Mouse (Mus musculus): Measurements from ENCODE around the gene Rem2. TPM values are rescaled to one million over a fixed set of nuclear protein-coding genes. Genes with fewer than 3 reads are reported as not detected.

The Rem2 gene
- polyA plus RNA-seq, 1 experiment from 2014 or later, result 4.3 TPM

- Histone ChIP-seq H3K27ac (no peak overlapping the region), H3K9ac (ENCODE audit: low read depth, low read length) (no peak overlapping the region), H3K9me3 (replicated peaks; ENCODE audit: low read length) (no peaks in the 10 kb centered on the region), H3K4me1 (replicated peaks; ENCODE audit: insufficient read depth, low read length) (peaks cover 5% of the 10 kb centered on the region), H3K4me2 (ENCODE audit: low read length) (no peak overlapping the region), H3K36me3 (ENCODE audit: insufficient read depth, low read length) (peaks cover 25% of the 10 kb centered on the region), H3K4me3 (replicated peaks; ENCODE audit: low read depth, low read length) (no peak overlapping the region), H3K27me3 (ENCODE audit: insufficient read depth, low read length) (no peaks in the 10 kb centered on the region)
- TF ChIP-seq CTCF (IDR thresholded peaks at IDR 0.05; ENCODE audit: low read depth), result no peak
- DNase-seq (ENCODE audit: low spot score) (peak; percentile 74), ATAC-seq (replicated peaks; ENCODE audit: low FRiP score, low read depth) (peak; percentile 53; the same call in 1 of the 2 replicates)
- 24% methylated on average over 3 of the region's 3 CpGs for WGBS
These were observed 32.7 kb upstream of the Rem2 start for GRCm38 (mm10) chr14:54443196-54443595.

- Histone ChIP-seq H3K9ac (ENCODE audit: low read depth, low read length) (no peak overlapping the region), H3K27me3 (ENCODE audit: insufficient read depth, low read length) (no peaks in the 10 kb centered on the region), H3K9me3 (replicated peaks; ENCODE audit: low read length) (no peaks in the 10 kb centered on the region), H3K36me3 (ENCODE audit: insufficient read depth, low read length) (peaks cover 17% of the 10 kb centered on the region), H3K4me1 (replicated peaks; ENCODE audit: insufficient read depth, low read length) (peaks cover 5% of the 10 kb centered on the region), H3K27ac (no peak overlapping the region), H3K4me2 (ENCODE audit: low read length) (no peak overlapping the region), H3K4me3 (replicated peaks; ENCODE audit: low read depth, low read length) (no peak overlapping the region)
- TF ChIP-seq CTCF (IDR thresholded peaks at IDR 0.05; ENCODE audit: low read depth), result no peak
- ATAC-seq (replicated peaks; ENCODE audit: low FRiP score, low read depth) (no peak), DNase-seq (ENCODE audit: low spot score) (peak; percentile 63)
- WGBS, result 60% methylated on average over 15 of the region's 15 CpGs
These were observed 31.9 kb upstream of the Rem2 start for GRCm38 (mm10) chr14:54443712-54444618.

DNA sequence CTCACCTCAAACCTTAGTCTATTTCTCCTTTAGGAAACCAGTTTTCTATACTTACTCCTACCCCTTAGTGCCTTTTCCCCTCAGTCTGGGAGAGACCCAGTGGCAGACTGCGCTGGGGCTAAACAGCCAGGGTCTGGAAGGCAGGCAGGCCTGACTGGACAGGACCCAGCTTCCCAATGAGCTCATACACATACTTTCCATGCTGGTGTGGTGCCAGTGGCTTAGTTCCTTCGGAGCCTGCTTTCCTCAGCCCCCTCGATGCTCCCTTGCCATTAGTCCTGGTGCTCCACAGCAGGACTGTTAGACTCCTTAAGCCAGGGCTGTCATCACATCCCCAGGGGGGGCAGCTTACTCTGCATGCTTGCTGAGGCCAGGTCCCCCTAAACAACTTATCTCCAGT is 30.4 kb upstream of the Rem2 start:
- DNase-seq (ENCODE audit: low spot score), result no peak
- Histone ChIP-seq H3K4me2 (ENCODE audit: low read length) (no peak overlapping the region), H3K27me3 (ENCODE audit: insufficient read depth, low read length) (no peaks in the 10 kb centered on the region), H3K36me3 (ENCODE audit: insufficient read depth, low read length) (peaks cover 2% of the 10 kb centered on the region; the same call in 1 of the 2 replicates), H3K27ac (no peak overlapping the region), H3K4me3 (replicated peaks; ENCODE audit: low read depth, low read length) (no peak overlapping the region), H3K9me3 (replicated peaks; ENCODE audit: low read length) (no peaks in the 10 kb centered on the region), H3K9ac (ENCODE audit: low read depth, low read length) (no peak overlapping the region), H3K4me1 (replicated peaks; ENCODE audit: insufficient read depth, low read length) (peaks cover 5% of the 10 kb centered on the region)
- WGBS, result 81% methylated on average over 3 of the region's 3 CpGs
- no peak for ATAC-seq (replicated peaks; ENCODE audit: low FRiP score, low read depth)
- no peak for TF ChIP-seq CTCF (IDR thresholded peaks at IDR 0.05; ENCODE audit: low read depth)

GRCm38 (mm10) chr14:54453566-54453965 is 22.3 kb upstream of the Rem2 start:
- Histone ChIP-seq H3K4me3 (replicated peaks; ENCODE audit: low read depth, low read length) (no peak overlapping the region), H3K4me2 (ENCODE audit: low read length) (no peak overlapping the region), H3K9ac (ENCODE audit: low read depth, low read length) (no peak overlapping the region), H3K9me3 (replicated peaks; ENCODE audit: low read length) (no peaks in the 10 kb centered on the region), H3K27me3 (ENCODE audit: insufficient read depth, low read length) (no peaks in the 10 kb centered on the region), H3K27ac (no peak overlapping the region), H3K4me1 (replicated peaks; ENCODE audit: insufficient read depth, low read length) (no peaks in the 10 kb centered on the region), H3K36me3 (ENCODE audit: insufficient read depth, low read length) (no peaks in the 10 kb centered on the region)
- DNase-seq (ENCODE audit: low spot score) (no peak), ATAC-seq (replicated peaks; ENCODE audit: low FRiP score, low read depth) (no peak)
- WGBS, result 89% methylated on average over 9 of the region's 9 CpGs
- TF ChIP-seq CTCF (IDR thresholded peaks at IDR 0.05; ENCODE audit: low read depth), result no peak

- Histone ChIP-seq H3K27me3 (ENCODE audit: insufficient read depth, low read length) (no peaks in the 10 kb centered on the region), H3K4me3 (replicated peaks; ENCODE audit: low read depth, low read length) (no peak overlapping the region), H3K4me1 (replicated peaks; ENCODE audit: insufficient read depth, low read length) (no peaks in the 10 kb centered on the region), H3K36me3 (ENCODE audit: insufficient read depth, low read length) (no peaks in the 10 kb centered on the region), H3K4me2 (ENCODE audit: low read length) (no peak overlapping the region), H3K9ac (ENCODE audit: low read depth, low read length) (no peak overlapping the region), H3K27ac (no peak overlapping the region), H3K9me3 (replicated peaks; ENCODE audit: low read length) (no peaks in the 10 kb centered on the region)
- TF ChIP-seq CTCF (IDR thresholded peaks at IDR 0.05; ENCODE audit: low read depth), result no peak
- peak; percentile 54 for DNase-seq (ENCODE audit: low spot score)
- 68% methylated on average over 11 of the region's 11 CpGs for WGBS
- no peak for ATAC-seq (replicated peaks; ENCODE audit: low FRiP score, low read depth)
These were observed 21.0 kb upstream of the Rem2 start for GRCm38 (mm10) chr14:54454669-54455528.

GRCm38 (mm10) chr14:54457907-54458569 is 17.9 kb upstream of the Rem2 start:
- no peak overlapping the region for H3K9ac ChIP-seq (ENCODE audit: low read depth, low read length)

More at GRCm38 (mm10) chr14:54457907-54458569, 17.9 kb upstream of the Rem2 start:
- TF ChIP-seq CTCF (IDR thresholded peaks at IDR 0.05; ENCODE audit: low read depth), result no peak
- no peaks in the 10 kb centered on the region for H3K4me1 ChIP-seq (replicated peaks; ENCODE audit: insufficient read depth, low read length)
- no peaks in the 10 kb centered on the region for H3K9me3 ChIP-seq (replicated peaks; ENCODE audit: low read length)
- DNase-seq (ENCODE audit: low spot score) (no peak), ATAC-seq (replicated peaks; ENCODE audit: low FRiP score, low read depth) (no peak)
- H3K4me2 ChIP-seq (ENCODE audit: low read length), result no peak overlapping the region
- 72% methylated on average over 14 of the region's 14 CpGs for WGBS
- H3K27me3 ChIP-seq (ENCODE audit: insufficient read depth, low read length), result no peaks in the 10 kb centered on the region
- H3K27ac ChIP-seq, result no peak overlapping the region
- no peaks in the 10 kb centered on the region for H3K36me3 ChIP-seq (ENCODE audit: insufficient read depth, low read length)
- no peak overlapping the region for H3K4me3 ChIP-seq (replicated peaks; ENCODE audit: low read depth, low read length)
